Mouse (Mus musculus): ENCODE results near the gene Bcr. TPM values are rescaled to one million over a fixed set of nuclear protein-coding genes. Genes with fewer than 3 reads are reported as not detected.

Bcr gene
- total RNA-seq, 4 experiments from 2014 or later: 96.5 to 140 (median 115) TPM

- DNase-seq (ENCODE audit: low spot score in 2 of 2): peak; percentile 60 to 61
Measured at GRCm38 (mm10) chr10:75129283-75129710, 68.9 kb downstream of the Bcr start.

- DNase-seq (ENCODE audit: low spot score in 2 of 2): no peak
Measured at GRCm38 (mm10) chr10:75130372-75131046, 70.1 kb downstream of the Bcr start.

GRCm38 (mm10) chr10:75131625-75132024 is 71.2 kb downstream of the Bcr start:
- DNase-seq (ENCODE audit: low spot score in 2 of 2): no peak

- DNase-seq (ENCODE audit: low spot score in 2 of 2): no peak
Measured at GRCm38 (mm10) chr10:75134861-75135517, 74.6 kb downstream of the Bcr start.

- peak in 1 of 2 experiments; percentile 41 for DNase-seq (ENCODE audit: low spot score in 2 of 2)
Measured at GRCm38 (mm10) chr10:75135518-75136162, 75.2 kb downstream of the Bcr start.

DNA sequence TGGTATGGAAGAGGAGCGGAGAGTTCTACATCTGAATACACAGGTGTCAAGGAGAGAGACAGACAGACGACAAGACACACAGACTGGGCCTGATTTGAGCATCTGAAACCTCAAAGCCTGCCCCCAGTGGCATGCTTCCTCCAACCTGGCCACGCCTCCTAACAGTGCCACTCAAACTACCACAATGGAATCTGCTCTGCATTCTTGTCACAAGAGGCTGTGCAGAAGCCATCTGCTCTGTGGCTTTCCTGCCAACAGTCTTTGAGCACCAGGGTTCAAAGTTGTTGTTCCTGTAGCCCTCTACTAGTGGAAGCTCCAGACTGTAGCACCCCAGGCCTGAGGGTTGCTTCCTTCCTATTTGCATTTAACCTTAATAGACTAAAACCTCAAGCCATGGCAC is 76.8 kb downstream of the Bcr start:
- DNase-seq (ENCODE audit: low spot score in 2 of 2): no peak

- no peak for DNase-seq (ENCODE audit: low spot score in 2 of 2)
Measured at GRCm38 (mm10) chr10:75145221-75145620, 84.8 kb downstream of the Bcr start.

- no peak for DNase-seq (ENCODE audit: low spot score in 2 of 2)
Measured at GRCm38 (mm10) chr10:75146001-75146400, 85.6 kb downstream of the Bcr start.

GRCm38 (mm10) chr10:75146619-75147018 is 86.2 kb downstream of the Bcr start:
- DNase-seq (ENCODE audit: low spot score in 2 of 2): no peak

DNA sequence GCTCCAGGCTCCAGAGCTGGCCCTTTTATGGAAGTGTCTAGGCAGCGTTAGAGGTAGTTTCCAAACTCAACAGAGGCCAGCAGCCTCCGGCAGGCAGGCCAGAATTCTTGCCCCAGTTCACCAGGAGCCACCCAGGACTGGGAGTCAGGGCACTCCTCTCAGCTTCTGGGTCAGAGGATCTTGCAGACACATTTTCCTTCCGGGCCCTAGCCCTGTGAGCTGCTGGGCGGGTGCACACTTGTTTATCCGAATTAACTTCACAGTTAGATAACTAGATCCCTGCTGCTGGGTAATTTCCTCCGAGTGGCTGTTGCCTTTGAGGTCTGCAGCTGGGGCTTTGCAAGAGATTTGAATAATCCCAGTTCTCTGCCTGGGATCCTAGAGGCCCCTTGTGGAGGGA is 87.9 kb downstream of the Bcr start:
- DNase-seq (ENCODE audit: low spot score in 2 of 2): no peak

DNA sequence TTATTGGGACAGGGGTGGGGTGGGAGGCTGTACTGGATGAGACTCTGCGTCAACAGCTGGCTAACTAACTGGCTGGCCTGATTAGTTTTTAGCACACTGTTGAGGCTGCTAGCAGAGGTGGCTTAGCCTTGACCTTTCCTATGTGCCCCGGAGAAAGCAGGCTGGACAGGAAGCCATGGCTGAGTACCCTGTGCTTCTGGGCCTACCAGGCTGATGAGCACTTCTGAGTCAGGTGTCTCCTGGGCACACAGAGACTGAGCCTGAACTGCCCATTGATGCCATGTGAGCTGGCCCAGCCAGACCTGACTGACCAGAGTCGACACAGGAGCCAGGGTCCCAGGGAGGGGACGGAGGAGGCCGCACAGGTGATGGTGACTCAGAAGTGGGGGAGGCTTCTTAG is 90.0 kb downstream of the Bcr start:
- DNase-seq (ENCODE audit: low spot score in 2 of 2): no peak

DNA sequence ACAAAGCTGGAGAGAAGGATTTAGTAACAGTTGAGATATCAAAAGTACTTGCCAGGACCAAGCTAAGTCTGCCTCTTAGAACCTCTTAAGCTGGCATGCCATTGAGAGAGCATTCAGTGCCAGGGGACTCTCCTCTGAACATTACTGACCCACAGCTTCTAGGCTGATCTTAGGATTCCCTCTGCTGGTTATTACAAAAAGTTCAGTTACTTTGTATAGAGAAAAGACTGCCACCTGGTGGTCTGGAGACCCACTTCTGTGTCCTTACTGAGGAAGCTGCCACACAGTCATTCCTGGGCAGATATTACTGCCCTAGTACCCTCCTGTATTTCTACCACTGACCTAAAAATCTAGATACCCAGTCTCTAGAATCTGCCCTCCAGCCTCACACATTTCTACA is 90.9 kb downstream of the Bcr start:
- DNase-seq (ENCODE audit: low spot score in 2 of 2): peak; percentile 61 to 79

DNA sequence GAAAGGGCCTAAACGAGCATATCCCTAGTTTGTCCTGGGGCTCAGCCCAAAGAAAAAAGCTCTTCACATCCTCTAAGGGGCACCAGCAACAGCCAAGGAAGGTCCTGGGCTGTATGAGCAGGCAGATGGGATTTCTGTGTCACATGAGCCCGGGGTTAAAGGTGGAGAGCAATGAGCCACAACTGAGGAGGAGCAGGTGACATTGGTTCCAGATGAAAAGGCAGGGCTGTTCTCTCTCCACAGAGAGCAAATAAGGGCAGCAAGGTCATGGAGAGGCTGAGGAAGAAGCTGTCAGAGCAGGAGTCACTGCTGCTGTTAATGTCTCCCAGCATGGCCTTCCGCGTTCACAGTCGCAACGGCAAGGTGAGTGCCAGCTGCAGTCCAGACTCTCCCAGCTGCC is 96.4 kb downstream of the Bcr start:
- DNase-seq (ENCODE audit: low spot score in 2 of 2): no peak

- no peak for DNase-seq (ENCODE audit: low spot score in 2 of 2)
Measured at GRCm38 (mm10) chr10:75157713-75158112, 97.3 kb downstream of the Bcr start.

GRCm38 (mm10) chr10:75158356-75158755 is 98.0 kb downstream of the Bcr start:
- DNase-seq (ENCODE audit: low spot score in 2 of 2): no peak

DNA sequence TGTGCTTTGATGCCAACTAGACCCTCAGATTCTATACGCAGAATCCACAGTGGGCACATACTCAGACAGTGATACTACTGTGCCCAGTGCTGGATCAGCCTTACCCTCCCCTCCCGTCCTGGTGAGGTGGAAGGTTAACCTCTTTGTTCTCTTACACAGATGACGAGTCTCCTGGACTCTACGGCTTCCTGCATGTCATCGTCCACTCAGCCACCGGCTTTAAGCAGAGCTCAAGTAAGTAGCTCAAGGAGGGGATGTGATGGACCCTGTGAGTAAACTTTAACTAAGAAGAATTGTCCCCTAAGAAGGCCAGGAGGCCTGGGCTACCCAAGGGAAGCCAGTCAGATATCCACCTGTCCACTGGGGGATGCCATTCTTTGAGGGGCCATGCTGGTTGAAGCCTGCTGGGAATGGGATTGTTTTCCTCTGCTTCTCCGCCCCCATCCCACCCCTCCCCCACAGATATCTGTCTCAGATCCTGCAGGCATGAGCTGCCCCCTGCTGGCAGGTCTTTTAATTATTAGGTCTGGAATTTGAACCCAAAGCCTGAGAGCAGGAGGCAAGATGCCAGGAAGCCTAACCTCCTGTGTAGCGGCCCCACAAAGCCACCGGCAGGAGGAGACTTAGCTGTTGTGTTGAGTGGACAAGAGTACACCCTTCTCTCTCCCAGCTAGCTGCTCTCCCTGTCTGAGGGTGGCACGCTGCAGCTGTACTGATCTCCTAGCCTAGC is 99.9 kb downstream of the Bcr start:
- no peak for DNase-seq (ENCODE audit: low spot score in 2 of 2)

DNA sequence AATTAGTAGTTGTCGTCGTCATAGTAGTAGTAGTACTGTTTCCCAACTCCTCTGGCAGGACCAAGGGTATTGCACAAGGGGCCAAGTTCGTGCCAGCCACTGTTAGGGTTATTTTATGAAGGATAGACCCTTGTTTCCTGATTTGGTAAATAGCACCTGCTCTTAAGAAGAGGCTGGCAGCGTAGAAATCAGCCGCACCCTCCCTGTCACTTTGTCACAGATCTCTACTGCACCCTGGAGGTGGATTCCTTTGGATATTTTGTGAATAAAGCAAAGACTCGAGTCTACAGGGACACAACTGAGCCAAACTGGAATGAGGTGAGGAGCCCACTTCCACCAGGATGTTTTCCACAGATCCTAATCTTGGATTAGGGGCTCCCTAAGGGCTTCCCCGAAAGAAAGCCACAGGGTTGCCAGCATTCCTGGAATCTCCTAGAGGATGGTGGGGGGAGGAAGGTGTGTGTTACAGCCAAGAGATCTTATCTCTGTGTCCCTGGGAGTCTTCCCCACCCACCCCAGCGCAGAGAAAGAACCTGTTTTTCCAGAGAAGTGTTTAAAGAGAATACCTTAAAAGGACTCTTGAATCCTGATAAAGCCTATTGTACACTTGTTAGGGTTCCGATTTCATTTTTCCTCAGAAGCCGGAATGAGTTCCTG is 105.6 kb downstream of the Bcr start:
- DNase-seq (ENCODE audit: low spot score in 2 of 2): no peak

- DNase-seq (ENCODE audit: low spot score in 2 of 2): no peak
Measured at GRCm38 (mm10) chr10:75166601-75167000, 106.2 kb downstream of the Bcr start.

- no peak for DNase-seq (ENCODE audit: low spot score in 2 of 2)
Measured at GRCm38 (mm10) chr10:75170207-75170850, 109.9 kb downstream of the Bcr start.

DNA sequence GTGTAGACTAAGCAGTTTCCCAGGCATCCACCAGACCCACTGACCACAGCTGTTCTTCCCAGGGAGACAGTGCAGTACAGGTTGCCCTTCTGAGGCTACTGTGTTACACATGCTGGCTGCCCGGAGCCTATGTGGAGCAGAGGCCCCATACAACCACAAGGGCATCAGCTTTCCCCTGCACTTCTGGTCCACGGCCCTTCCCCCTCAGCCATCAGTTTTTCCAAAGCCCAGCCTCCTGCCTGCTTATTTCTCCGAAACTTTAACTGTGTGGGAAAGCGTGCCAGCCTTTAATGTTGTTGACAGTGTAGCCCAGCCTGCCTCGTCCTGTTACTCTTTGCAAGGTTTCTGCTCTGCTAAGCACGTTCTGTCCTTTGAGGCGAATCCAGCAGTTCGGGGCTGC is 112.7 kb downstream of the Bcr start:
- DNase-seq (ENCODE audit: low spot score in 2 of 2): no peak

DNA sequence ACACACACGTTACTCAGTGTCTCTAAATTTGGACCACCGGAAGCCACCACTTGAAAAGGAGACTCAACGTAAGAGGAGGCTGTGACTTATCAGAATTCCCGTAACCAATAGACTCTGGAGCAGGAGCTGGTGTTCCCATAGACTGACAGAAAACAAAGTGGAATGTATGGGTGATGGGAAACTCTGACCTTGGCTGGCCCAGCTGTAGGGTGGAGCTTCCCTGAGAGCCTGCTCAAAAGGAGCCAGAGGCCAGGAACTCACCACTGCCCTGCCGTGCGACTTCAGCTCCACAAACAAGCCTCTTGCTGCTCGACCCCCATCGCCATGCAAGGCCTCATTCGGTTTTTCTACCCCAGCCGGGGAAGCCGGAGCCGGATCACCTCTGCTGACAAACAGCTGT is 113.3 kb downstream of the Bcr start:
- no peak for DNase-seq (ENCODE audit: low spot score in 2 of 2)
